Mouse (Mus musculus) neural tube, postnatal 0 days (tissue): ENCODE data around the gene Tex101. TPM values are rescaled to one million over a fixed set of nuclear protein-coding genes. Genes with fewer than 3 reads are reported as not detected.

Experiments
- polyA plus RNA-seq: library from polyadenylated mRNA; unstranded; fragments of >200 nt; fragmentation: Nextera tagmentation; extraction: Ambion mirVana; gene quantifications from 2 replicates; pipeline ENCODE4 v1.2.1, GENCODE M21; 2015

The Tex101 gene
- polyA plus RNA-seq, result not detected in 2 replicates

DNA sequence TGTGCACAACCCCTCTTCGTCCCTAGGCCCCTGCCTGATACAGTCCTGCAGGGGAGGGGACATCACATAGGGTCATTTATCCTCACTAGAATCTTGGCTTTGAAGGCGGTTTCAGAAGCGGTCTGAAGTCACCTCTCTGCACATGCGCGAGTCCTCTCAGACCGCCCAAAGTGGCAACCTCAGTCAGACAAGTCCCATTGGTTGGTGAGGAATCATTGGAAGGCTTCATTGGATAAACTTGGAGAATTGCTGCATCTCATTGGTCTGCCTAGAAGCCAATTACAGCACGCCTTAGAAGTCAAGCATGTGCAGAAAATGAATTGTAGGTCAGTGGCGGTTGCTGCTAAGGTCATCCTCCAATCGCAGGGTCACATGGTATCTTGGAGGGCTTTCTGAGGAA, at the start of gene Tex101:
Gene Tex101 (minus strand): TSS at position 101 of the 400 bp plus-strand sequence.

DNA sequence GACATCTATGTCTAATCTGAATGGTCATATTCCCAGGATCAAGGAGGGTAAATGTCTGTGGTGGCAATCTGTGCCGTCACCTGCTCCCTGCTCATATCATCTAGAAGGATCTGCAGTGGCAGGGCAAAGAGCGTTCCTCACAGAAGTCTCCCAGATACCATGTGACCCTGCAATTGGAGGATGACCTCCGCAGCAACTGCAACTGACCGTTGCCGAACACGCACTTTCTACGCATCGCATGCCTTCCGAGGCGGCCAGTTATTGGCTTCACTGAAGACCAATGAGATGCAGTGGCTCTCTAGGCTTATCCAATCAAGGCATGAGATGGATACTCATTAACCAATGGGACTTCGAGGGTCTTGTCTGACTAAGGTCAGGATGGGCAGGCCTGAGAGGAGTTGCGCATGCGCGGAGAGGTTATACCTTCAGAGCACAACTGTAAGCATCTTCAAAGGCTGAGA, 32.4 kb upstream of the Tex101 start, which contains the start of gene BC049730:
Gene BC049730 (plus strand): TSS at position 411 of the 461 bp plus-strand sequence.

DNA sequence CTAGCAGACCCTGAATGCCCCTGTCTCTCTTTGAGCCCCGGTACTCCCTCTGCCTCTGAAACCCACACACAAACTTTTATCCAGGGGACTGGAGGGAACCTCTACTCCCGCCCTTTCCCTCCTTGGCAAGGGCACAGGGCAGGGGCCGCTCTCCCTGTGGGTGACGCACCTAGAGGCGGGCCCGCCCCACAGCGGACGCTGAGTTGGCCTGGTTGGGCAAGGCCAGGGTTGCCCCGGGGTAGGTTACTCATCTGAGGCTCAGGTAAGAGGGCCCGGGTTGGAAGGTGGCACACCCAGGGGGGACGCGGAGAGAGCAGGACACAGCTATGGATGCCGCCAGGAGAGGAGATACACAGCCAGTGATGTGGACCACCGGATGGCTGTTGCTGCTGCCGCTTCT, 40.2 kb downstream of the Tex101 start, which contains the start of gene Lypd3:
Gene Lypd3 (plus strand): TSS at position 287 of the 400 bp plus-strand sequence.

Other genes with a start within 250 kb of the Tex101 start
- gene Irgc1, start 224.4 kb downstream of the Tex101 start, polyA plus RNA-seq, result not detected in 2 replicates
- 1.4 and 2.5 TPM in 2 replicates for gene Plaur, start 214.2 kb downstream of the Tex101 start, polyA plus RNA-seq
- 110 and 120 TPM in 2 replicates for gene Cadm4, start 194.7 kb downstream of the Tex101 start, polyA plus RNA-seq
- 201 and 233 TPM in 2 replicates for gene Zfp428, start 169.7 kb downstream of the Tex101 start, polyA plus RNA-seq
- gene AC161166.1, start 164.2 kb downstream of the Tex101 start, polyA plus RNA-seq, result 0.35 and 0.56 TPM in 2 replicates
- gene Irgq, start 146.0 kb downstream of the Tex101 start, polyA plus RNA-seq, result 18.4 and 19.7 TPM in 2 replicates
- 0.18 TPM in 1 of 2 replicates, not detected in the other for gene Pinlyp, start 130.6 kb downstream of the Tex101 start, polyA plus RNA-seq
- gene Xrcc1, start 130.4 kb downstream of the Tex101 start, polyA plus RNA-seq, result 40.7 and 51.6 TPM in 2 replicates
- 30.6 and 31.1 TPM in 2 replicates for gene Ethe1, start 89.1 kb downstream of the Tex101 start, polyA plus RNA-seq
- 23.0 and 23.3 TPM in 2 replicates for gene Zfp575, start 89.0 kb downstream of the Tex101 start, polyA plus RNA-seq
- gene Phldb3, start 65.9 kb downstream of the Tex101 start, polyA plus RNA-seq, result not detected in 2 replicates
- 1.2 and 1.3 TPM in 2 replicates for gene Lypd3, start 40.1 kb downstream of the Tex101 start, polyA plus RNA-seq
- gene BC049730, start 32.6 kb upstream of the Tex101 start, polyA plus RNA-seq, result not detected in 2 replicates
- not detected in 2 replicates for gene Gm4763, start 50.2 kb upstream of the Tex101 start, polyA plus RNA-seq
- gene Cd177, start 83.6 kb upstream of the Tex101 start, polyA plus RNA-seq, result 0.17 and 0.43 TPM in 2 replicates
- gene Ceacam10, start 100.5 kb upstream of the Tex101 start, polyA plus RNA-seq, result 0.51 and 1.2 TPM in 2 replicates
- 26.8 and 32.3 TPM in 2 replicates for gene Gm9844, start 185.5 kb upstream of the Tex101 start, polyA plus RNA-seq
- not detected in 2 replicates for gene Lypd4, start 193.3 kb upstream of the Tex101 start, polyA plus RNA-seq
- gene Dmrtc2, start 193.4 kb upstream of the Tex101 start, polyA plus RNA-seq, result 0.18 and 0.19 TPM in 2 replicates
- gene Rps19, start 207.7 kb upstream of the Tex101 start, polyA plus RNA-seq, result 1,291 and 1,386 TPM in 2 replicates
- 0.36 and 1.2 TPM in 2 replicates for gene Cd79a, start 220.7 kb upstream of the Tex101 start, polyA plus RNA-seq
- gene Arhgef1, start 226.2 kb upstream of the Tex101 start, polyA plus RNA-seq, result 50.7 and 62.5 TPM in 2 replicates